Mouse (Mus musculus) small intestine, adult 2 months (tissue): Measurements from ENCODE around the gene Nkx2-9.

ENCODE experiments used
- CTCF ChIP-seq: fragments of 200-500 bp; IDR thresholded peaks from 2 replicates; pipeline ENCODE4 v1.5.1; 2012; ENCODE audit warnings: low read depth, mild to moderate bottlenecking, control low read depth, inconsistent platforms, low read length, moderate library complexity, mixed read lengths; ENCODE audit not compliant: insufficient replicate concordance, insufficient read length; ENCODE audit errors: extremely low read depth
- POLR2A ChIP-seq: fragments of 200-500 bp; IDR thresholded peaks from 2 replicates; pipeline ENCODE4 v1.6.1; 2012; ENCODE audit warnings: low read depth, mild to moderate bottlenecking, control low read depth, inconsistent platforms, low read length, moderate library complexity

- TF ChIP-seq POLR2A (no peak), CTCF (no peak)
Observed at GRCm38 (mm10) chr12:56614513-56614912, 1.4 kb upstream of the Nkx2-9 start.
